Mouse (Mus musculus) cerebellum, adult 2 months (tissue): ENCODE data around the gene Cwc25.

Experiments used
- CTCF ChIP-seq: fragments of 200-500 bp; IDR thresholded peaks from 2 replicates; pipeline ENCODE4 v1.5.1; 2011; ENCODE audit warnings: low read depth, mild to moderate bottlenecking, control low read depth, low read length, moderate library complexity, borderline replicate concordance; ENCODE audit not compliant: insufficient read depth
- POLR2A ChIP-seq: fragments of 200-500 bp; IDR thresholded peaks from 2 replicates; pipeline ENCODE4 v1.6.1; 2011; ENCODE audit warnings: low read length, control low read depth, borderline replicate concordance; ENCODE audit not compliant: insufficient read depth

GRCm38 (mm10) chr11:97701581-97702392 lies 64.6 kb downstream of the Cwc25 start:
- TF ChIP-seq POLR2A (no peak), CTCF (no peak)
